Mouse (Mus musculus) CD8-positive naive resting alpha-beta T cell, adult 2 months (primary cell): ENCODE measurements around the gene Runx2.

Experiments
- DNase-seq, 2 experiments: peaks; one replicate each; pipeline ENCODE4 v3.0.0; 2022; ENCODE audit warnings: low read depth in 2 of 2, low spot score in 2 of 2

The Runx2 gene

DNA sequence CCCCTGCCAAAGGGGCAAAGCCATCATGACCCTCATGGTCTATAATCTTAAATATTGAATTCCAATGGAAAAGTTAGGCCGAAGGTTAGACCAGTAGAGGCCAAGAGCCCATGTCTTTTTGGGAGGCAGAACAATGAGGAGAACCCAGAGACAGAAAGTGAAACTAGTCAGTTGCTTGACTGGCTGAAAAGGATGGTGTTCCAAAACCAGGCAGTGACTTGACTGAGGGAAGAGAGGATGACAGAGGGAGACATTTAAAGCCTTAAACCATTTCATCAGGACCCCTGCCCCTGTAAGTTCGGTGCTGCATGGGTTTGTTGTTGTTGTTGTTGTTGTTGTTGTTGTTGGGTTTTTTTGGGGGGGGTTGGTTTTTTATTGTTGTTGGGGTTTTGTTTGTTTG lies 215.5 kb downstream of the Runx2 start:
- DNase-seq: no peak

DNA sequence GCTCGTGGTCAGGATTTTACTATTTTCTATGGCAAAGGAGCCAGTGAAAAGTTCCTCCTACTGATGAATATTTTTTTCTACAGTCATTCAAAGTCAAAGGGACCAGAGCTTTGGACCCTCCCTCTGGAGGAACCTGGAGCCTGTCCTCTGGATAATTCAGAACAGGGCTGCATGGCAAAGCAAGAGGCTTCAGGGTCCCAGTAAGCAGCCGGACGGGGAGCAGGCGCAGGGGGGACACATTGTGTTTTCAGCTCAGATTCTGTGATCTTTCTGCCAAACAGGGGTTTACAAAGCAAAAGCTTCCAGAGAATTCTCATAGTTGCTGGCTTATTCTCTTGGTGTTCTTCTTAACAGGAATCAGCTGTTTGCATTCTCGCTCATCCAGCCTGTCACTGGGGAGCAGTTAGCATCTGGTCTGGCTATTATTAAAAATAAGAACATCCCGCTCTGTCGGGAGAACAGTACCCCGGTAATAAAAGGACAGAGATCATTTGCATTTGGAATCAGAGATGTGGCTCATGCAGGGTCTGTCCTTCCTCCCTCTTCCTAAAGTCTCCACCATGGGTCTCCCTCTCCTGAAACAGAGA lies 216.6 kb downstream of the Runx2 start:
- no peak for DNase-seq

DNA sequence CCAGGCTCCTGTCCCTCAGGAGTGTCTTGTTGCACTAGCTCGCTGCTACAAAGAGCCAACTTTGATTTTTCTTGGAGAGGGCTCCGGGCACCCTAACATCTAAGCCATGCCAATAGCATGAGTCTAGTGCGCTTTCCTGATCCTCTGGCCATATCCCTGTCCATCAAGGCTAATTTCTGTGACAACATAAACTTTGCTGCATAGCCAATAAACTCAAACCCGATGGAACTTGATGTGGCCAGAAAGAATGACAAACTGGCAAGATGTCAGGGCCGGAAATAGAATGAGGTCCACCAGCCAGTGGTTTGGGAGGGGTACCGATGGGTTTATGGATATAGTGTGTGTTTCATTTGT lies 221.9 kb downstream of the Runx2 start:
- no peak for DNase-seq

DNA sequence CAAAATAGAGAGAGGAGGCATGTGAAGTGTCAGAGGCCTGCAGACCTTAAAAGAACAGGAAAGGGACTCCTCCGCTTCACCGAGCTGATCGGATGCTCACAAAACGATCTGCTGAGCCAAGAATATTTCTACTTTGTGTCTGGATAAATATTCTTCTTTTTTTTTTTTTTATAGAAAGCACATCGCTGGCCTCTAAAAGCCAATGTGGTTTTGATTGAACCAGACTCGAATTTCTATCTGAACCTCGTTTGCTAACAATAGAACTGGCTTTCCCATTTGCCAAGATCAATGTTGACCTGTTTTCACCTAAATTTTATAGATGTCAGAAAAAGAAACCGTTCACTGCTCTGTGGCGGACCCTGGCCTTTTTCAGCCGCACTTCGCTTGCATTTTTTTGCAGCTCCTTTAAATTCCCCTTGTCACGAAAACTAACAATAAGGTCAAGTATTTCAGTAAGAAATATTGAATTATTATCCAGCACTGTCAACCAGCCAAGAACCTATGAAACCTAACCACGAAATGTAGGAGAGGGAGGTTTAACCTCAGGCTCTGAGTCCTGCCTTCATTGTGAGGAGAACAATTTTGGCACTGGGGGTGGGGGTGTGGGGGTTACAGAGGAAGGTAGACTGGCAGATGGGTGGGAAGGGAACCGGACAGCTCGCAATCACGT lies 222.4 kb downstream of the Runx2 start:
- no peak for DNase-seq

DNA sequence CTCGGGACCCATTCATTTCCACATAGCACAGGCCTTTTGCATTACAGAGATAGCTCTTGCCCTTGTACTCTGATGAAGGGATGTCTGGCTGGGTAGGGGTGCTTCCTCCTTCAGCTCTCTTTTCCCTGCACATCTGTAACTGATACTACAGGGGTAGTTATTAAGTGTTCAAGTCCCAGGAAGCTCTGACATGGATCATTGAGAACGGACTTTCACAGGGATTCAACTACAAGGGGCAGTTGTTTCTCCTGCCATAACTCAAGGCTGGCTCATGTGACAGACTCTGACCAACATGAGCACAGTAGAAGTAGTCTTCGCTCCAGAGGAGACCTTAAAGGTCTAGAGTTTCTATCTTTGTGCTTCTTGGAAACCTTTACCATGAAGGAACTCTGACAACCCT lies 226.1 kb downstream of the Runx2 start:
- no peak for DNase-seq

DNA sequence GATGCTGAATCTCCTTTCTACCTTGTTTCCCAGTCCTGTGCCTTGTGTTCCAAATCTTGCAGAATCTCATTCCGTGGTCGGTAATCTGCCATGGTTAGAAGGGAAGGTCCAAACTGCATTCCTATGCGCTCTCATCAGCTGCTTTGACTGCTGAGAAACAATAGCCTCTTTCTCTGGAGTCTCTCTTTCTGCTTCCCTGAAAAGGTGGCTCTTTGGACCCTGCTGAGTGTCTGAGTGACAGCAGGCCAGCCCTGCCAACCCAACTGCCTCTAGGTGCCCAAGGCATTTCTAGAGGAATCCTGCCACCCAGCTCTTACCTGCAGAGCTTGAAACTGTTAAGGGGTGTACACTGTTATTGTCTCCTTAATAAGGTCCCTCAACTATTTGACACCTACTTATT lies 226.6 kb downstream of the Runx2 start:
- no peak for DNase-seq

DNA sequence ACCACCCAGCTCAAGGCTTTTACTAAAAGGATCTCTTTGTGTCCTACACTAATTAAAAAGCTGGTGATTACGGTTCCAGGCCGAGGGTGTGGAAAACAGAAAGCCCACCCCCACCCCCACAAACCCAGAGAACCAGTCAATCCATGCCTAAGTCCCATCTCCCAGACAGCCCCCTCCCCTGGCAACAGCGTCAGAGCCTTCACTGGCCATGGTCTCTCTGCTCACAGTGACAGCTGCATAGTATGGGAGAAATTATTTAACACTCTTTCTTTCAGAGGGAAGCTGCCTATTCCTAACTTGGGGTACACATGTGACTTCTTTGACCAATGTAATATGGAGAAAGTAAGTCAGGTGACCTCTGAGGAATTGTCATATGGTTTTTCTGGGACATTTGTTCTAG lies 228.4 kb downstream of the Runx2 start:
- DNase-seq: no peak

DNA sequence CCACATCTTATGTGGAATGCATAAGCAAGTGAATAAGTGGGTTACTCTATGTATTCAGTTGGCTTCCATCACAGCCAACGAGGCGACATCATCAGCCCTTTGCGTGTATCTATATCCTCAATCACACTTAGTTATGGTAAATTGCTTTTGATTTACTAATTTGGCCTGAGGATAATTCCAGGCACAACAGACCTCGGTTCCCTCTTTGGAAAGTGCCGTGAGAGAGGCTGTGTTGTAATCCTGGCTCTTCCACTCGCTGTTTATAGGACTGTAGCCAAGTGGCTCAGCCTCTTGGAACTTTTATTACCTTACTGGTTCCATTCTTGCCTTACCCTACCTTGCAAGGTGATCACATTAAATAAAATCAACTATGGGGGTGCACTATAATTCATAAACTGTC lies 229.8 kb downstream of the Runx2 start:
- DNase-seq: no peak

DNA sequence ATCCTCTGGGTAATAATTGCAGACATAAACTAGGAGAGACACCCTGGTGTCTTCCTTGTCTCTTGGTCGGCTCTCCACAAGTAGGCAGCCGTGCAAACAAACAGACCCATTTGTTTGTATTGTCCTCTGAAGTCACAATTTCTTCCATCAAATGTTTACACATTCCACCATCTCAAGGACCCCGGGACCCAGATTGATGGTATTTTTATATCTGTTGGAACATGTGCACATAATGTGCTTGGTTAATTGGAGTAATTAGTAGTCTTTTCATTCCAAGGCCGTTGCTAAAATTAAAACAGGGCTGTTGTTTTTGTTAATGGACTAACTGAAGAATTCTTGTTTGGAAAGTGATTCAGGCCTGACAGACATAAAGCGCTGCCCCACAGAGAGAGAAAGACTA lies 236.8 kb downstream of the Runx2 start:
- no peak for DNase-seq

DNA sequence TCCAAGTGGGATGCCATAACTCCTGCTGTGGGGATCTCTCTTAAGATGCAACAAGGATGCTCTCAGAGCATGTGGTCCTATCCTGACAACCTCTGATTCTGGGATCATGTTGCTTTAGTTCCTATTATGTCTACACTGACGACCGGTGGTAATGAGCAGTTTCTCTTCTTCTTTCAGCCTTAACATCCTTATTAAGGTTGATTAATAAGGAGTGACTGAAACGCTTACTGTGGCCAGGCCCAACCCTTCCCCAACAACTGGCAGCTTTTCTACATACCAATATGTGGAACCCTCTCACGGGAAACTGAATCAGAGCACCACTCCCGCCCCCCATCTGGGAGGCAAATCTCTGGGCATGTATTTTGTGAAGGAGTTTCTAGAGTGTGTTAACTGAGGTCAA lies 243.7 kb downstream of the Runx2 start:
- no peak for DNase-seq

DNA sequence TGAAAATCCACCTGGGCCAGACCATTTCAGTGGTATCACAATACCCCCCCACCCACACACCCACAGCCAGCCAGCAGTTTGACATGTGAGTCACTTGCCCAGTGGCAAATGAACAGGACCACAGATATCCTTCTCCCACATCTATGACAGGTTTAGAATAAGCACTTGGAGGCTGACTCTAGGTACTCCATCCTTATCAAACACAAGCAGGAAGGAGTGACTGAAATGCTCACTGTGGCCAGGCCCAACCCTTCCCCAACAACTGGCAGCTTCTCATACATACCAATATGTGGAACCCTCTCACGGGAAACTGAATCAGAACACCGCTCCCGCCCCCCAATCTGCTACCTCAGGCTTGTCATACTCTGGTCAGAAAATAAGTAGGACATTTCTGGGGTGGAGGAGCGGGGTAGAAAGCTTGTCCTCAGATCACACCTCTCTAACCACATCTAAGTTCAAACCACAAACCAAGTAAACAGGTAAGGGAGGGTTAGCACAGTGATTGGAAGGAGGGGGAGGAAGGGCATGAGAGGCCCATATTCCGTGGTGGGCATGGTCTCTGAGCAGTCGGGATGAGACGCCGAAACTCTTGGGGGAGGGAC lies 245.5 kb downstream of the Runx2 start:
- DNase-seq: peak; percentile 26 to 38

DNA sequence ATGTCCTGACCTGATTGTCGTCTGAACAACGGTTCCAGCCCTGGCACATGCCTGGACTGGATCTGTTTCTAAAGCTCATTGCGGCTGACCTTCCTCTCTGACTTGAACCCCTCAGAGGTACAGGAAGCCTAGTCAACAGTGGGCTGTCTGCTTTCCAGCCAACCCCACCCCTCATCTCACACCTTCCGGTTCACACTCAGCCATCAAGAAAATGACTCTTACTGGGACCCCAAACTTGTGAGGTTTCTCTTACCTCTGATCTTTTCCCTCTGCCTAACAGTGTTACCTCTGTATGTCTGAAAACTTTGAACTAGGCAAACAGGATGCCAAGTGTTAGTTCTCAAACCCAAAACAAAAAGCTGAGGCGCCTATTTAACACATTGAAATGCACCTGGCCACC lies 247.6 kb downstream of the Runx2 start:
- peak in 1 of 2 experiments; percentile 9 for DNase-seq

DNA sequence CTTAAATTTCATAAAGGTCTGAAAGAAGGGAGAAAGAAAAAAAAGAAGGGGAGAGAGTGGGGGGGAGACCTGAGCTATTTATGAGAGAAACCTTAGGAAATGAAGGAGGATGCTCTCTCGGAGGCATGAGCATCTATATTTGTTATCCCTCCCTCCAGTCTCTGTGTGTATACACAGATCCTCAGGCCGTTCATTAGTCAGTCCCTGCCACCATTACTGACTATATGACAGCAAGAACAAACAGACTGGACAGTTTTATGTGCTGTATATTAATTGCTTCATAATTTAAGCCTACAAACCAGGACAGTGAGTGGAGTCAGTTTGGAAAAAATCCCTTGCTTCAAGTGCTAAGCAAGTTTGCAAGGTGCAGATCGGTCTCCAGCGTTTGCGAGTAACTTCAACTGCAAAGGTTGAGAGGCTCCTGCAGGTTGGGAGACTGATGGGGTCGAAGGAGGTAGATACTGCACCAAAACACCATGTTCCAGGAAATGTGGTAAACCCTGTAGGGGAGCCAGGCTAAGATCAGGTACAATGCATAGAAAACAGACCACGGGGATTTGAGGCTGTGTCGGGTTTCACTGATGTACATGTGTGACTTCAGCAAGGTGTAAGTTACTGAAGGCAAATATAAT lies 248.6 kb downstream of the Runx2 start:
- DNase-seq: no peak

DNA sequence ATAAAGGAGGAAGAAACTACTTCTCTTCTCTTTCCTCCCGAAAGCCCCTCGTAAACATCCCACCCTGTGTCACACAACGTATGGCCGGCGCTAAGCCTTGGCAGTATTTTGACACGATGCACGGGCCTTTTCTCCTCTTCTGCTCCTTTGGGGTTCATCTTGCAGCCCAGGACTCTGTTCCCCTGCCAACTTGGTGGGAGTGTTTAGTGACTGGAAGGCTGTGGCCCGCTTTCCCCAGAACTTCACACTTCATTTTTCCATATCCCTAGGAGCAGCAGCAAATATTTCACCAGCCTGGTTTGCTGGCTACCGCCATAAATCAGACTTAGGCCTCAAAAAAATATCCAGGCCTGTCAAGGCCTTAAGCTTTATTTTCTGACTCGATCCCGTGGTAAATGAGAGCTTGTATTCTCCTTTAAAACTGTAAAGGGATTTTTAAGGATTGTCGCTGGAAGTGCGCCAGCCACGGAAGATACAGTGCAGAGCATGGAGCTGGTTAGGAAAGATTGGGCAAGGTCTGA lies 249.2 kb downstream of the Runx2 start:
- no peak for DNase-seq

DNA sequence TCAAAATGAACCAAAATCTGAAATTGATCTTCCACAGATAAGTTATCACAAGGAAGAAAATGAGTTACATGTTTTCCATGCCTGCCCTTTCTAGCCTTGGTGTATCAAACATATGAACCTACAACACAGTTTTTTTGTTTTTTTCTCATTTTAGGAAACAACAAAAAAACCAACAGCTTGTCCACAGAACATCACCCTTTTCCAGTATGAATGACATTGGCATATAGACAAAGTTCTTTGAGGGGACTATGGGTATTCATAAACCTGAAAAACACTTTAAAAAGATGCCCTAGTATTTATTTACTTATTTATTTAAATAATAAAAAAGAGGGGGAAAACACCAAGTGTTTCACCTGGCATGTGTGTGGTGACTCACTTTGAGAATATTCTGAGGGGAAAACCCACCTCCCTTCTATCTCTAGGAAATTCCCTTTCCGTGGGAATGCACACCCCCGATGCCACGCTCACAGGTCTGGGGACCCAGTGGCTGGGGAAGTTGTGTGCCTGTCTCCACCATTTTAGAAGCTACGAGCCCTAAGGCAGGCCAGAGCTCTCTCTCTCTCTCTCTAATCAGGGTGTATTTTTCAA lies 249.9 kb downstream of the Runx2 start:
- DNase-seq: no peak

DNA sequence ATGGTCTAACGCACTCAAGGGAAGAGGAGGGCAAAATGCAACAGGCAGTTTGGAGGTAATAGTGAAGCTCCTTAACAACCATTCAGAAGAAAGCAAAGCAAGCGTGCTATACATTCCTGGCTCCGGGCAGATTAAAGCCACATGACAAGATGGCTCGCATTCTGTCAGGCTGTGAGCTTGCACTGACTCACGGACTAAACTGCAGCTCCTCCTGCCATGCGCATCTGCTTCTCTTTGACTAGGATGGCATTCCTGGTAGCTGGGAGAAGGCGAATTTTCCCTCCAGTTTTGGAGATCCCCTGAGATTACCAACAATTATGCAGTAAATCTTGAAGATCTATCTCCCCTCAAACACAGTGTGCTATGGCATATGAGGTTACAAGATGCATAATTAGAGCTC lies 254.6 kb downstream of the Runx2 start:
- no peak for DNase-seq

DNA sequence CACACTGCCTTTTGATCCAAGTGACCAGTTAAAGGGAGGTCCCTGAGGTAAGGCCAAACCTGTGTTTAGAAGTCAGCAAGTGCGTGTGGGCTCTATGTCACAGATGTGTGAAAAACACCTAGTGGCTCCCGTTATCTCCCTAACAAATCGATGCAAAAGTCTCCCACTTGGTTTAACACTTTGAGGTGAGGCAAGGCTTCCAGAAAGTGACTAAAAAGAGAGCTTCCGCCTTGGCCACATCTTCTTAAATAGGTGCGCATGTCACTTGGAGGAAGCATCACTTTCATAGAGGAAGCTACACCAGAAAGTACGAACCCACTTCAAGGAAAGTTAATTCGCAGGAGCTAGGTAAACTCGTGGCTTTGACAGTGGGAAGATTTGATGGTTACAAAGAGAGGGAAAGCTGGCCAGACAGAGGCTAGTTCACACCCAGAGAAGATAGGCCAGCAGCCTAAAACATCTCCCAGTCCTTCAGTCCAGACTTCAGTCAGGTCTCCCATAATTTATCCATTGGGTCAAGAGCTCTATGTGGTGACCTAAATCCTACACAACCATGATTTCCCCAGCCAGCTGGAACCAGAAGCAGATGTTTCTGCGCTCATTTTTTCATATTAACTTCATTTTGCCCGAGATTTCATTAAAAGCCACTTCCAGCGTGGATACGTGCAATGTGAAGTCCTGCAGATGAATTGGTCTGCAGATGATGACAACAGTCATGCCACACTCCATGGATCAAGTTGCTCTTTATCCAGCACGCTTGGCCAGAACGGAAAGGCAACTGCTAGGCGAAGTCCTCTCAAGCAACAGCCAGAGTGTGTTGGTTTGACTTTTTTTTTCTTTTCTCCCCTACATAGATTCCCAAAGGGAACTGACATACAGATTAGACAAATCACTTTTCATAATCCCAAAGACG lies 257.1 kb downstream of the Runx2 start:
- no peak for DNase-seq

DNA sequence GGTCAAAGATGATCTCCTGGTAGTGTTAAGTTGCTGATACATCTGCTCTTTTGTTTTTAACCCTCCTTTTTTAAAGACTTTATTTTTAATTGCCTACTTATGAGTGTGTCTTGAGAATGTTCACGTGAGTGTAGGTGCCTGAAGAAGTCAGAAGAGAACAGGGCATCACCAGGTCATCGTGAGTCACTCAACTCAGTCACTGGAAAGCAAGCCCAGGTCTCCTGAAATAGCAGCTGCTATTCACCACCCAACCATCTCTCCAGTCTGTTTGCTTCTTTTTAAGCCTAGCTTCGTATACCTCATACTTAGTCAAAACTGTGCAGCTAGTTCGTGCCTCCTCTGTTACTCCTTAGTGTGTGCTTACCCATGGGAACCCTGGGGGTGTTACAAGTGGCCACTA lies 259.7 kb downstream of the Runx2 start:
- no peak for DNase-seq

DNA sequence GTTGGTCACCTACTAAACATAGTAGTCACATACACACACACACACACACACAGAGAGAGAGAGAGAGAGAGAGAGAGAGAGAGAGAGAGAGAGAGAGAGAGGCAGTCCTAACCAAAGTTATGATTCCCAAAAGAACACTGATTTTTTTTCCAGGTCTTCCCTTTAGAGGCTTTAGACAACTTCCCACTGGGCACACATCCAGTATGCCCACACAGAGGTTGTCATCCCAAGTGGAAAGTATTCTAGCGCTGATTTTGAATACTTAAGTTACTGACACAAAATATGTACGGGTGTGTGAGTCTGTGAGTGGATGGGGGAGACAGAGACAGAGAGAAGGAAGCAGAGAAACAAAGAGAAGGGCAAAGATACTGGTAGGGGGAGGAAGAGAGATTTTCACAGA lies 265.0 kb downstream of the Runx2 start:
- no peak for DNase-seq

DNA sequence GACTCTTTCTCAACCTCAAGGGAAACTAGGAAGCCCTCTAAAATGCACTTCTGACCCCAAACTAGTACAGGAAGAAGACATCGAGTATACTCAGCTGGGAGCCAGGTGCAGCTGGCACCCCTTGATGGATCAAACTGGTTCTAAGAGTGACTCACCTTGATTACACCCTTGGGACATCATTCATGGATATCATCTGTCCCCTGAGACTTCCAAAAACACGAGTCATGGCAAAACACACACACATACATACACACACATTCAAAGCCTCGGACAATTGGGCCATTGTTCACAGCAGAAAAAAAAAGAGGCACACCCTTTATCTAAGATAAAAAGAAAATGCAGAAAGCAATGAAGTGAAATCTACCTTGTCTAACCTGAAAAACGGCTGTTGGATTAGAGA lies 266.7 kb downstream of the Runx2 start:
- DNase-seq: no peak

DNA sequence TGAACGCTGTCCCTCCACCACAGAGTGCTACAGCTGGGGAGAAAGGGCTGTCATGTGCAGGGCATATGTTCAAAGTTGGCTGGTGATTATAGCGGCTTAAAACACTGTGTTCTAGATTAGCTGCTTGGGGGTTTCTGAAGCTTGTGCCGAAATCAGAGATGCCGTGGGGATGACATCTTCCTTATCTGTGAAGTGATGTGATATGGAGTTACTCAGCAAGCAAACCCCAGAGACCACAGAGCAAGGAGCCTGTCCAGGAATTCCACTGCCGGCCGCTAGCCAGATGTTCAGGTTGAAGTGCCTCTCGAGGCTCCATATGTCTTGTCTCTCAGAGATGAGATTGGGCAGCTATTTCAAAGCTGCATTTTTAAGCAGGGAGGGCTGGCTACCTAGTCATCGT lies 267.8 kb downstream of the Runx2 start:
- DNase-seq: no peak
